Mouse (Mus musculus) limb, embryonic 12.5 days (tissue): ENCODE measurements at regions not wholly inside any gene's neighbourhood (a gene's known extent, or its start where the extent isn't known, plus 50 kb on each side); places are given as distances from the start of the nearest gene placed in this dataset.

Source experiments
- ATAC-seq: fragments of 200-750 bp; cut with Nextera tagmentation; 2 replicates; pipeline ENCODE4 v1.8.0; 2017; ENCODE audit warnings: low read depth, moderate TSS enrichment; ENCODE audit not compliant: insufficient number of reproducible peaks, insufficient read depth, low FRiP score, low TSS enrichment
- H3K27ac ChIP-seq: fragments of 300-500 bp; sonication (generic); 2 replicates; pipeline ENCODE4 v1.5.1; 2016; ENCODE audit warnings: mild to moderate bottlenecking, moderate library complexity
- H3K27me3 ChIP-seq: fragments of 300-500 bp; sonication (generic); 2 replicates; pipeline ENCODE4 v1.6.1; 2016; ENCODE audit warnings: mild to moderate bottlenecking, moderate library complexity
- H3K36me3 ChIP-seq: fragments of 300-500 bp; sonication (generic); 2 replicates; pipeline ENCODE4 v1.6.1; 2016; ENCODE audit warnings: mild to moderate bottlenecking, moderate library complexity
- H3K4me1 ChIP-seq: fragments of 300-500 bp; sonication (generic); replicated peaks from 2 replicates; pipeline ENCODE4 v1.6.1; 2016
- H3K4me2 ChIP-seq: fragments of 300-500 bp; sonication (generic); 2 replicates; pipeline ENCODE4 v1.6.1; 2016; ENCODE audit warnings: mild to moderate bottlenecking, moderate library complexity
- H3K4me3 ChIP-seq: fragments of 300-500 bp; sonication (generic); replicated peaks from 2 replicates; pipeline ENCODE4 v1.5.1; 2016; ENCODE audit warnings: mild to moderate bottlenecking
- H3K9ac ChIP-seq: fragments of 300-500 bp; sonication (generic); replicated peaks from 2 replicates; pipeline ENCODE4 v1.6.1; 2016; ENCODE audit warnings: mild to moderate bottlenecking, moderate library complexity
- H3K9me3 ChIP-seq: fragments of 300-500 bp; sonication (generic); 2 replicates; pipeline ENCODE4 v1.6.1; 2016; ENCODE audit warnings: mild to moderate bottlenecking, moderate library complexity
- WGBS: fragments of 180-500 bp; shearing (Covaris S2); methylation state at CpG from one replicate; pipeline ENCODE4 v1.1.7; 2016; 5-methylcytosine and 5-hydroxymethylcytosine counted together

DNA sequence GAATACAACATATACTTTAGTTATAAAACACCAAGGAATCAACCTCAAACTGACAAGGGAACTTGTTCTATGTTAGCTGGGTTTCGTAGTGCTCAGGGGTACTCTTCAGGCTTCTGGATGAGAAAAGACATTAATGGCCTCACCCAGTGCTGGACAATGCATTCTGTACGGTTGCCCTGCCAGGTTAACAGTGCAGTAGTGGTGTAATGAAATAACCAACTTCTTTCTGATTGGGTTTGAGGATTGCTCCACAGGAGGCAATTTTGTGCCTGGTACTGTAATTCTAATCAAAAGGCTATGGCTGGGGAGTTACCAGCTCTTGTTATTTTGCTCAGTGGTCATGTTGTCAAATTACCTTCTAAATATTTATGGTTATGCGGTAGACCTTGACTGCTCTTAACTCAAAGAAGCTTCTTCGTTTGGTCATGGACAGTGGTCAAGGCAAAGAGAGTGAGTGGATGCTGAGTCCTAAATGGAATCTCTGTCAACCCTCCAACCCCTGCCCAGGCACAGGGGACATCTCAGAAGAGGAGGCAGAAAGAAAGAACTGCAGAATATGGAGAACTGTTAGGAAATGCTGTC lies 158.8 kb upstream of the B3gat2 start:
- Histone ChIP-seq H3K4me1 (no peaks in the 10 kb centered on the region), H3K27me3 (no peaks in the 10 kb centered on the region), H3K27ac (no peak overlapping the region), H3K9ac (no peak overlapping the region), H3K4me3 (no peak overlapping the region), H3K4me2 (no peak overlapping the region), H3K36me3 (no peaks in the 10 kb centered on the region), H3K9me3 (no peaks in the 10 kb centered on the region)
- no peak for ATAC-seq
- 84% methylated on average over 4 of the region's 4 CpGs for whole genome bisulfite sequencing

DNA sequence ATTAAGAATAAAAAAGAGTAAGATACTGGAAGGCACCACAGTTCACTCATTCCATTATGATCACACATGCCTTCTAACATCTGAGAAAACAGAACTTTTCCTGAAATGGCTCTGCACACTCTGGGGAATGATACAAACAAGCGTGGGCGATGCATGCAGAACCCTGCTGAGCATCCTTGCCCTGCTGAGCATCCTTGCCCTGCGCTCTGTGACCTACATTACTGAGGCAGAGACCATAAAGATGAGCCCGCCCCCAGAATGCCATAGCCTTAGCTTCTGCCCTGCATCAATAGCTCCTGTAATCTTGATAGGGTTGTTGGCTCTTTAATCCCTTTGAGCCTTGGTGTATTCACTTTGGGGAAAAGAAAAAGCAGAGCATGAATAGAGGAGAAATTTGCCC lies 132.2 kb upstream of the B3gat2 start:
- no peak overlapping the region for H3K9ac ChIP-seq
- no peaks in the 10 kb centered on the region for H3K36me3 ChIP-seq
- H3K4me2 ChIP-seq, result no peak overlapping the region
- no peak for ATAC-seq
- H3K27me3 ChIP-seq, result no peaks in the 10 kb centered on the region
- H3K4me3 ChIP-seq, result no peak overlapping the region
- no peaks in the 10 kb centered on the region for H3K9me3 ChIP-seq
- WGBS, result 81% methylated on average over 4 of the region's 4 CpGs
- H3K27ac ChIP-seq, result no peak overlapping the region
- no peaks in the 10 kb centered on the region for H3K4me1 ChIP-seq

DNA sequence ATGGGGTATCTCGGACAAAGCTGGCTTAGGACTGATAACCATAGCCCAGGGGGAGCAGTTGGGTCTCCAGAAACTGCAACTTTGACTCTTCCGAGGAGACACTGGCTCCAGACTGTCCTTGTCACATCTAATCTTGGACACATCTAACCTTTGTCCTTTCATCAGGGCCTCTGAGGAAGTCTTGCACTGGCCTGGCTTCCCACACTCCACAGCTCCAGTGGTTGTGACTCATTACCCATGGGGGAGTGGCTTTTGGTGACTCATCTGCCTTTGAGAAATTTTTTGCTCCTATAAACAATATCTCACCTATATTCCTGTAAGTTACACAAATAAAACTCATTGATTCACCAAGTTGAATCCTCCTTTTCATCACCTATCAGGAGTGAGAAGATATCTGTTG lies 116.5 kb upstream of the B3gat2 start:
- ATAC-seq, result no peak
- Histone ChIP-seq H3K27me3 (no peaks in the 10 kb centered on the region), H3K27ac (no peak overlapping the region), H3K4me1 (no peaks in the 10 kb centered on the region), H3K36me3 (no peaks in the 10 kb centered on the region), H3K9ac (no peak overlapping the region), H3K4me2 (no peak overlapping the region), H3K9me3 (no peaks in the 10 kb centered on the region), H3K4me3 (no peak overlapping the region)
- WGBS, result 82% methylated on average over 2 of the region's 2 CpGs

DNA sequence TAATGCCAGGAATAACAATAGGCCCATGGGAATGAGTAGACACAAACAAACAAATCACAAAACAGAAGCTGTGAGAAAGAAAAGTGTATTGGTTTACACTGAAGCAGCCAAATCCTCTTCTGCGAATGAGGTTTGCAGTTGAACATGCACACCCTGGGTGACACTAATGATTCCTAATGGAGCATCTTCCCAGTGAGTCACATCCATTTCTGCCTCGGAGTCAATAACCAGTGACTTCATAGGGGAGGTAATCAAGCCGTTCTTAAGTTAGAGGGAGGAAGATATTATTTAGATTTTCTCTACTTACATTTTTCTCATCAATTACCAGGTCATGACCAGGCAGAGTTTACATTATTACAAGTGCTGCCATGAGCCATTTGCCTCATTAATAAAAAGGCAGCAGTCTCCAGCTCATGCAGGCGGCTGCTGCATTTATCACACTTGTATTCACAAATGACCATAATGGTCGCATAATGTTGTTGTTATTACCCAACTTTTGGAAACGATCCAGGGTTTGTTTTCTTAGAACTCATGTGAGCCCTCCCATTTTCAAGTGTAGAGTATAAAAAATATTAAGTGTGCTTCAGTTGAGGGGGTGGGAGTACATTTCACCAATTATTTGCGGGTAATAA lies 112.6 kb upstream of the B3gat2 start:
- 78% methylated on average over 7 of the region's 7 CpGs for WGBS
- Histone ChIP-seq H3K4me2 (no peak overlapping the region), H3K4me3 (no peak overlapping the region)

DNA sequence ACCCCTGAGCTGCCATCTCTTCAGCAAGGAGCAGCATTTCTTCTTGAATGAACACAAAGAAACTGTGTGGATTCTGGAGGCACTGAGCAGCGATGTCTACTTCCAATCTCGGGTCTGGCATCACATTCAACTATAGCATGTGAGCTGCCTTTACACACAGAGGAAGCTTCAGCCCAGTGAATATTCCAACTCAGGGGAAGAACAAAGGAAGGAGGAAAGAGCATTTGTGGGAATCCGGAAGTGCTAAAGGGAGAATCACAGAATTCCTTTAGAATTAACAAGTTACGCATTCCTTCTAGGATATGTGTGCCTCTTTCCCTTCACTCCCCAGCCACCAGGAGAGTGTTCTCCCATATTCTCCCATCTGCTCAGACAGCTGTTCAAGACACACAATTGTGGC lies 111.7 kb upstream of the B3gat2 start:
- no peak overlapping the region for H3K27ac ChIP-seq
- WGBS, result 84% methylated on average over 4 of the region's 4 CpGs
- no peak for ATAC-seq
- H3K4me2 ChIP-seq, result no peak overlapping the region
- H3K36me3 ChIP-seq, result no peaks in the 10 kb centered on the region
- no peaks in the 10 kb centered on the region for H3K9me3 ChIP-seq
- no peak overlapping the region for H3K4me3 ChIP-seq
- H3K4me1 ChIP-seq, result no peaks in the 10 kb centered on the region
- no peaks in the 10 kb centered on the region for H3K27me3 ChIP-seq
- no peak overlapping the region for H3K9ac ChIP-seq

More for the DNA sequence above, 112.6 kb upstream of the B3gat2 start:
- no peaks in the 10 kb centered on the region for H3K4me1 ChIP-seq
- no peaks in the 10 kb centered on the region for H3K9me3 ChIP-seq
- no peaks in the 10 kb centered on the region for H3K27me3 ChIP-seq
- H3K27ac ChIP-seq, result no peak overlapping the region
- no peaks in the 10 kb centered on the region for H3K36me3 ChIP-seq
- no peak overlapping the region for H3K9ac ChIP-seq
- ATAC-seq, result no peak

DNA sequence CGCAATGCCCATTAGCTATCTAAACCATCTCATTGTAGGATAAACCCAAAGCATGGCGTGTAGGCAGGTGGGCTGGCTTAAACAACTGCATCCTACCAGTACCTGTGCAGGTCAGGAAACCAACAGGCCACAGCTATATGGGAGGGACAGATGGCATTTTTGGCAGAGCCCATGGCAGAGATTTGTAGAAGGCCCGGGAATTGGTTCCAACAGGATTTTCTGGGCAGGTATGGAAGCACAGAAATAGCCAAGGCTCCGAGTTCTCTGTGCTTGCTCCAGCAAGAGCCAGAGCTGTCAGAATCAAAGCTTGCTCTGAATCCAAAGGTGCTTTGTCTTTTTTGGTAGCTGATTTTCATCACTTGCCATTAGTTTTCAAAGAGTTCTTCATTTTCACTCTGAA lies 107.9 kb upstream of the B3gat2 start:
- Histone ChIP-seq H3K4me2 (no peak overlapping the region), H3K9ac (no peak overlapping the region), H3K4me3 (no peak overlapping the region), H3K27ac (no peak overlapping the region), H3K9me3 (no peaks in the 10 kb centered on the region), H3K36me3 (no peaks in the 10 kb centered on the region), H3K4me1 (no peaks in the 10 kb centered on the region), H3K27me3 (no peaks in the 10 kb centered on the region)
- 90% methylated on average over 4 of the region's 4 CpGs for WGBS
- no peak for ATAC-seq

DNA sequence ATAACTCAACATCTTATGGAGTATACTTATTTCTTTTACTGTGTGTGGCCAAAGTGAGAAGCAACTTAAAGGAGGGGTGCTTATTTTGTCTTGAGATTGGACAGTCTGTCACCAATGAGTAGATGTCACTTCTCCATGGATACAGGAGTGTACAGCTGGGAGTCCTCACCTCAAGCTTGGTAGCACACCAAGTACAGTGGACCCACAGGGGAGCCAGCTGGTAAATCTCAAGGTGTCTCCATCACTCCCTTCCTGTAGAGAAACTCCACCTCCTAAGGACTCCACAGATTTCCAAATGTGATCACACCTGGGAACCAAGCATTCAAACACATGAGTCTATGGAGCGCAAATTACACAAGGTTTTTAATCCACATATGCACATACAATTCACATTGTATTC lies 105.8 kb upstream of the B3gat2 start:
- Histone ChIP-seq H3K9ac (no peak overlapping the region), H3K4me2 (no peak overlapping the region), H3K4me3 (no peak overlapping the region), H3K9me3 (no peaks in the 10 kb centered on the region), H3K27me3 (no peaks in the 10 kb centered on the region), H3K36me3 (no peaks in the 10 kb centered on the region), H3K27ac (no peak overlapping the region), H3K4me1 (no peaks in the 10 kb centered on the region)
- ATAC-seq, result no peak
- 86% methylated on average over 1 of the region's 1 CpGs for WGBS

DNA sequence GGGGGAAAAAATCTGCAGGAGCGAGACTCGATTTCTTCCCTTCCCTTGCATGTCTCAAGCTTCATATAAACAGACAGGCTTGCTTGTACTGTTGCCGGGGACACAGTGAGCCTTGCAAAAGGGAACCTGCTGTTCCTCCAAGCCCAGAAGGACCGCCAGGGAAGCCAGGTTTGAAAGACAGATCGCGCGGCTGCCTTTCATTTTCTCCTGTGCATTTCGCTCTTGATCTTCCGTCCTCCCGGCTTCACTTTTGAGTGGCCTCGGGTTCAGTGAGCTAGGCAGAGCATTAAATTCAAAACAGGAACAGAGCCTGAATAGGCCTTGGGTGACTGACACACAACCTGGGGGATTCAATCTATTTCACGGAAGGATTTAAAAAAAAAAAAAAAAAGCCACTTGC lies 105.3 kb upstream of the B3gat2 start:
- no peaks in the 10 kb centered on the region for H3K9me3 ChIP-seq
- H3K9ac ChIP-seq, result no peak overlapping the region
- H3K27ac ChIP-seq, result no peak overlapping the region
- H3K4me2 ChIP-seq, result no peak overlapping the region
- no peak for ATAC-seq
- 52% methylated on average over 12 of the region's 12 CpGs for WGBS
- H3K4me1 ChIP-seq, result no peaks in the 10 kb centered on the region
- no peaks in the 10 kb centered on the region for H3K36me3 ChIP-seq
- H3K27me3 ChIP-seq, result no peaks in the 10 kb centered on the region
- no peak overlapping the region for H3K4me3 ChIP-seq

DNA sequence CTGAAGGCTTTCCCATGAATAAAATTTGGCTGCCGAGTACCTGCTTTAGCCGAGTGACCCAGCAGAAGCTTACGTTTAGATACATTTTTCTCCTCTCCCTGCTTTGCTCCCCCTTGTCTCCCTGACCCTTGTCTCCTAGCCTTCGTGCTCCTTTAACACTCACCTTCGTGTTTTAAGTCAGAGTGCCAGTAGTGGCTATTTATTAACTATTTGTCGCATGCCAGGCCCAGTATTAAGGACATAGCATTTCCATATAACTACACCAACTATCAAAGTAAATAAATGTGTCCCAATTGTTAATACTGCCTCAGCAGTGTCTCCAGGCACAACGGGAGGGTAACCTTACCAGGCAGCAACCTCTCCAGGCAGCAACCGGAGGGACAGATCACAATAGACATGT lies 104.8 kb upstream of the B3gat2 start:
- no peak for ATAC-seq
- no peak overlapping the region for H3K9ac ChIP-seq
- 80% methylated on average over 8 of the region's 8 CpGs for WGBS
- no peaks in the 10 kb centered on the region for H3K4me1 ChIP-seq
- no peaks in the 10 kb centered on the region for H3K9me3 ChIP-seq
- H3K27me3 ChIP-seq, result no peaks in the 10 kb centered on the region
- H3K36me3 ChIP-seq, result no peaks in the 10 kb centered on the region
- H3K27ac ChIP-seq, result no peak overlapping the region
- no peak overlapping the region for H3K4me3 ChIP-seq
- no peak overlapping the region for H3K4me2 ChIP-seq

DNA sequence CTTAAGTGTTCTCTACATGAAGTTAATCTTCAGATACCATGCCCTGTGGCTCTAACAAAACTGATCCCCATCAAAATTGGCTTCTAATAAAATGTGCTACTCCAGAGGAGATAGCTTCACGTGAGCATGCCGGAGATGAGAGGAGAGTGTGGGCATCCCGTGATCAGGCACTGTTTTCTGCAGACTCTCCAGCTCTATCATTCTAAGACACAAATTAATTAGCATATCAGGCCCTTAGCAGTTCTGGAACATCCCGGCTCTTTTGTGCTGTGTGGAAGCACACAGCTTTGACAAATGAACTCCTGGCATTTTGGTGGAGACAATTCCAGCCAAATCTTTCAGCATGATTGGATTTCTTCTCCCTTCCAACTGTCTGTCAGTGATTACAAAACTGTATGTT lies 91.0 kb upstream of the B3gat2 start:
- Histone ChIP-seq H3K4me1 (no peaks in the 10 kb centered on the region), H3K27me3 (no peaks in the 10 kb centered on the region), H3K9ac (no peak overlapping the region), H3K27ac (no peak overlapping the region), H3K36me3 (no peaks in the 10 kb centered on the region), H3K4me3 (no peak overlapping the region), H3K9me3 (no peaks in the 10 kb centered on the region), H3K4me2 (no peak overlapping the region)
- WGBS, result 86% methylated on average over 4 of the region's 4 CpGs
- no peak for ATAC-seq

DNA sequence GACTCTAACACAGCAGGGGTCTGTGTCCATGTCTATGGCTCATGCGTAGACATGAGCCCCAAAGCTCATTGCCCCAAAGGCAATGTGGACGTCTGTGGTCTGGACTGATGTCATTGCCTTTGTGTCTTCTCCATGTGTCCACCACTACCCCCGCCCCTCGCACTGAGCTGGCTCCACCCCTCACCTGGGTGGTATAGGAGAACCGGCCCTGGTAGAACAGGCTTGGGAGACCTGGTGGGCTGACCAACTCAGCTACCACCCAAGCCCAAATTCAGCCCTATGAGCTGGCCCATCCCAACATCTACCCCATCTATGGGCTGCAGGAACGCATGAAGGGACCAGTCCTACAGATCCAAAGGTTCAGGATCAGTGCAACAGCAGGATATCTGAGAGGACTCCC lies 87.2 kb upstream of the B3gat2 start:
- no peaks in the 10 kb centered on the region for H3K4me1 ChIP-seq
- no peaks in the 10 kb centered on the region for H3K36me3 ChIP-seq
- H3K27ac ChIP-seq, result no peak overlapping the region
- ATAC-seq, result 0 out of 2 replicates have a peak, but pooled peaks have one; percentile 59
- no peaks in the 10 kb centered on the region for H3K9me3 ChIP-seq
- H3K9ac ChIP-seq, result no peak overlapping the region
- H3K4me2 ChIP-seq, result no peak overlapping the region
- 90% methylated on average over 6 of the region's 6 CpGs for WGBS
- no peak overlapping the region for H3K4me3 ChIP-seq
- no peaks in the 10 kb centered on the region for H3K27me3 ChIP-seq

DNA sequence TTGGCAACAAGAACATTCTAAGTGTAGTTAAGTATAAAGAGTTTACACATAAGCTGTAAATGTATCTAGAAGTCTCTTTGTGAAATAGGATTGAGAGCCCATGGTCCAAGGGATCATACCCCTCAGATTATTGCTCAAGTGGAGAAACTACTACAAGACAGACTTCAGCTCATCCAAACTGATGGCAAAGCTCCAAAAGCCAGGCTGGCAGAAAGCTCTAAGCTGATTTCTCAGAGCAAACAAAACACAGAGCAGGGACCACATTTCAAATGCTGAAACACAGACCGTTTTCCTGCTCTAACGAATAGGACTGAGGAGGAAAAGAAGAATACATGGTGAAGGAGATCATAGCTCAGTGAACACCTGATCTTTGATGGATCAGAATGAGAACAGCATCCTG lies 85.3 kb upstream of the B3gat2 start:
- ATAC-seq, result no peak

More for the DNA sequence above, 85.3 kb upstream of the B3gat2 start:
- Histone ChIP-seq H3K9ac (no peak overlapping the region), H3K4me3 (no peak overlapping the region), H3K9me3 (no peaks in the 10 kb centered on the region), H3K4me2 (no peak overlapping the region), H3K36me3 (no peaks in the 10 kb centered on the region), H3K4me1 (no peaks in the 10 kb centered on the region), H3K27ac (no peak overlapping the region), H3K27me3 (no peaks in the 10 kb centered on the region)
- 82% methylated on average over 2 of the region's 2 CpGs for WGBS
